Mouse (Mus musculus) monocyte, adult 2 months (primary cell): ENCODE data around the gene Usp6nl.

Experiments used
- DNase-seq, 2 experiments: peaks; one replicate each; pipeline ENCODE4 v3.0.0; 2022; ENCODE audit warnings: low spot score in 2 of 2, low read depth in 1 of 2

Gene Usp6nl

DNA sequence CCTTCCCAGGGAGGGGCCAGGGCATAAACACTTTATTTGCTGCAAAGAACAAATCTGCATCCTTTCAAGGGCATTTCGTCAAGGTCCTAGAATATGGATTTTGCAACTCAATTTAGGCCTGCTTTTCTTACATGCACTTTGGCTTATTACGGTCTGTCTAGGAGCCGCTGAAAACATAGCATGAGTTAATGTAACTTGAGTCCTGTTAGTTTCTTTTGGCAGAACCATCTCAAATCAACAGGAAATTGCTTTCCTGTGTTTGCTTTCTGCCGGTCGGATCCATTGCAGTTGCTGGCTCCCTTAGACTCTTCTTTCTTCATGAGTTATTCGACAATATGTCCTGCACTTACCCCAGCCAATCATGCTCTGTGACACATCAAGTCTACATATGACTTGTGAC lies 143.9 kb downstream of the Usp6nl start:
- no peak for DNase-seq

DNA sequence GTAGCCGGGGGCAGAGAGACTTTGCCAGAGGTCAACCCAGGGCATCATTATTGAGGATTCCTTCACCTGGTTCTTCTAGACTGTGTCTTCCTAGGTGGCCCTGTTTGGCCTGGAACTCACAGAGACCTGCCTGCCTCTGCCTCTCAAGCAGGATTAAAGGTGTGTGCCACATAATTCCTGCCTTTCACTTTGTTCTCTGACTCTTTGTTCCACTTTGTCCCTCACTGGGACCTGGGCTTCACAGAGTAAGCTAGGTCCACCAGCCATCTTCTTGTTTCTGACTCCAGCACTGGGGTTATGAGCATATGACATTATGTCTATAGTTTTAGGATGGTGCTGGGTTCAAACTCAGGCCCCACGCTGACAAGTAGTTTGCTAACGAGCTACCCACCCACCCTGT lies 144.9 kb downstream of the Usp6nl start:
- no peak for DNase-seq

DNA sequence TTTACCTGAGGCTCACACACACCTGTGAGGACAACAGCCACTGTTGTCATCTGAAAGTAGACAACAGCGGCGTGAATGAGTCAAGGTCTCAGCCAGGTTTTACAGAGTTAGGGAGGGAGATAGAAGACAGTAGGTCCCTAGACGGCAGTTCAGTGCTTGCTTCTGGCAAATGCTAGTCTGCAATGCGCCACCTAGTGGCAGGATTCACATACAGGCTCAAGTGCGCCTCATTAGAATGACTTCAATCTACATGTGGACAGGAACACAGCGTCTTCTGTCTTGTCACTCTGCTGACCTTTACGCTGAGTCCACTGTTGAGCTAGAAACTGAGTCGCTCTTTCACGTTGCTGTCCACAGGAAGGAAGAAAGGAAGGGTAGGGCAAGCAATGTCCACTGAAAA lies 146.7 kb downstream of the Usp6nl start:
- DNase-seq, result peak in 1 of 2 experiments; percentile 51

DNA sequence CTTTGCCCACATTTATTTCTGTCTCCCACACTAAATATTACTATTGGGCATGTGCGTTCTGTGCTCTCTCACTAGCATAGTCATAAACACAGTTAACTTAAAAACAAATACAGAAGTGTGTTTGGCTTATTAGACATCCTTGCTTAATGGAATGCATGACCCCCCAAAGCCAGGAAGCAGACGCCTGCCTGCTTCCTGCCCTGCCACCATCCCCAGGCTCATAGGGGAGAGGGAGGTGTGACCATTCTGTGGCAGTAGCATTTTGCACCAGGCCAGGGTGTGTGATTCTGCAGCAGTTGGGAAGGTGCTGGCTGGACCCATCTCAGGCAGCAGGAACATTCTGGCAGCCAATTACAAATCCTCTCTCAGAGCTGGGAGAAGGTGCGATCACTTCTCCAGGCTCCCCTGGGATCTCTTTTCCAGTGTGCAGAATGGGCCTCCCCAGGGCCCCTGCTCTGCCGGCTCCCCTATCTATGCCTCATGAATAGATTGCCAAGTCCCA lies 148.7 kb downstream of the Usp6nl start:
- no peak for DNase-seq

DNA sequence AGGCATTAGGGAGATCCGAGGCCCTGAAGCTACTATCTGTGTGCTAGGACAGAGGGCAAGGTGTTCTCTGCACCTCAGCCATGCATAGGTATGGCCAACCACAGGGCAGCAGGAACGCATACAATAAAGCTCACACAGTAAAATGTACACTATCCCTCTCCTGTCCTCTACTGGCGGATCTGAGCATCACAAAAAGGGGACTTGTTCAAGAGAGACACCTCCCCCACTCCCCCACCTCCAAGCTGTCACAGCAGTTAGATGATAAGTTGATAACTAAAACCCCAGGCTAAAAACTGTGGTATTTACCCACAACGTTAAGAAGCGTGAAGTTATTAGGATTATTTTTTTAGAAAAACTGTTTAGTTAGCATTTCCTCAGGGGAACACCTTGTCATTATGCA lies 151.4 kb downstream of the Usp6nl start:
- DNase-seq, result no peak

DNA sequence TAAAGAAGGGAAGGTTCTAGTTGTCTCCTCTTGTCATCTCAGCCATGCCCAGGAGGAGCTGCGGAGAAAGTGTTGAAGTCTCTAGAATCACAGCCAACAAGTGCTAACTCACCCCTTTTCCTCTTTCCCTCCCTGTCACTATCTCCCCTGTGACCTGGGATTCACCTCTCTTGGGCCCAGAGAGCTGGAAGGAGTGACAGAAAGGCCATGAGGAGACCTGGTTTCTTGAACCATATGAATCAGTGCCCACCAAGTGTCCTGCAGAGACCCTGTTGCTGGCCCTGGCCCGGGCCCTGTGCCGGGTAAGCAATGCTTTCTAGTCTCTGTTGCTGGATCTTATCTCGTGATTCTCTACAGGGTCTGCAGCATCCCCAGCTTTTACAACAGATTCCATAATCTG lies 155.4 kb downstream of the Usp6nl start:
- DNase-seq, result no peak

DNA sequence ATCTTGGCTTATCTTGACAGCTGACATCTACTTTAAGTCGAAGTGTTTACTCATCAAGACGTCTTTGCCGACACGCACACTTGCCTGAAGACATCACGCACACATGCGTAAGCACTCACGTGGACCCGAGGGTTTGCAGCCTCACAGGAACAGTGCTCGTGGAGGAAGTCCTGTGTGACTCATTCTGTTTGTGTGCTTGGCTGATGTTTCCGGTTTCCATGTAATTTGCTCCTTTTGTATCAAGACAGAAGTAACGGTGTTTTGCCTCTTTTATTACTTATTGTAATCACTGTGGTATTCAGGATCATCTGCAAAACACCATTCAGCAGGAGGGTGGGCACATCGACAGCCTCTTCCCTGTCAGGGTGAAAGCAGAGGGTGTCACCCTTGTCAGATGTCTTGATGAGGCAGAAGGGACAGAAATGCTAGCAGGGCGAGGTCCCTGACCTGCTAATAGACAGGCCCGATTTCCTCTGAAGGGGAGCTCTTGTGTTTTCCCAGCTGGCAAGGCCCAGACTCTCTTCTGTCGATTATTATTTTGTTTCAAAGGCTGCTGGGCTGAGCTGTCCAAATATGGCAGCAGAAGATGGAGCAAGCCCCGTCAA lies 156.0 kb downstream of the Usp6nl start:
- peak; percentile 45 to 56 for DNase-seq

DNA sequence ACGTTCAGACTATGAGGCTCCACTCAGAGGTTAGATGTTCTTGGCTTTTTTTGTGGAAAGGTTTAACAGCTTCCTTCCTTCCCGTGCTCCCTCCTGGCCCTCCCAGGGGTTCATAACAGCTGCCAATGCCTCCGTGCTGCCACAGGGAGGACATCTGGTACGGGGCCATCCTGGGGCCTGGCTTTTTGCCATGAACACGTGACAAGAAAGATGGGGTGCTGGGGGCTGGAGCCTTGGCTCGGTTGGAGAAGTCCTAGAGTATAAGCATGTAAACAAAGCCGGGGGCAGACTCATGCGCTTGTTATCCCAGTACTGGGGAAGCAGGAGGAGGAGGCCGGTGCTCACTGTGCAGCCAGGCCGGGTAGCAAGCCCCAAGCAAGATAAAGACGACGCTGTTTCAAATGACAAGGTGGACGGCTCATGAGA lies 156.5 kb downstream of the Usp6nl start:
- peak; percentile 4 to 34 for DNase-seq

DNA sequence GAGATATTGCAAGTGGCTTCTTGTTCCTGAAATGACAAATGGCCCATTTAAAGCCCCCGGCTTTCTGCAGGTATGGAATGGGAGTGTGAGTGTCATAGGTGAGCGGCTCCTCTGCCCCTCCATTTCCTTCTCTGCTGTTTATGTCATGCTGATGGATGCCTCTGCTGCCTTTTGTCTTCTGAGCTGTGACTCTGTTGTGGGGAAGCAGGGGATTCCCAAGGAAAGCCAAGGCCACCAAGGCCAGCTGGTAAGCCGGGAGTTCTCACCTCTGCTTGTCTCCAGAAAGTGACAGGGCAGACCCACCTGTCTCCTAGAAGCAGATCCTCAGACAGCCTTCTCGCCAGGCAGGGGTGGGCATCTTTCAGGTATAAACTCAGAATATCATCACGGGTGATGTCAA lies 157.2 kb downstream of the Usp6nl start:
- no peak for DNase-seq

DNA sequence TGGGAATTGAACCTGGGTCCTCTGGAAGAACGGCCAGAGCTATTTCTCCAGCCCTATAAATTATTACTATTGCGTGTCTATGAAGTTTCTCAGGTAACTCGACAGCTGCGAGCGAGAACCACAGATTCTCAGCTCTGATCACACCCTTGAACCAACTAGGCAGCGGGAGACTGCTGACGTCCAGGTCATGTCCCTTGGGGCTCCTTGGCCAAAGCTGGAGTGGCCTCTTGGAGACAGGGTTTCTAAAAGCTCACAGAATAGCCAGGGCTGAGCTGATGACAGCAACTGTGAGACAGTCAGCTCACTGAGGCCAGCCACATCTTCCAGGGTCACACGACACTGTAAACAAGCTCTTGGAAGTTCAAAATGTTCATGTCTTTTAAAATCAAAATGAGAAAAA lies 159.5 kb downstream of the Usp6nl start:
- no peak for DNase-seq

DNA sequence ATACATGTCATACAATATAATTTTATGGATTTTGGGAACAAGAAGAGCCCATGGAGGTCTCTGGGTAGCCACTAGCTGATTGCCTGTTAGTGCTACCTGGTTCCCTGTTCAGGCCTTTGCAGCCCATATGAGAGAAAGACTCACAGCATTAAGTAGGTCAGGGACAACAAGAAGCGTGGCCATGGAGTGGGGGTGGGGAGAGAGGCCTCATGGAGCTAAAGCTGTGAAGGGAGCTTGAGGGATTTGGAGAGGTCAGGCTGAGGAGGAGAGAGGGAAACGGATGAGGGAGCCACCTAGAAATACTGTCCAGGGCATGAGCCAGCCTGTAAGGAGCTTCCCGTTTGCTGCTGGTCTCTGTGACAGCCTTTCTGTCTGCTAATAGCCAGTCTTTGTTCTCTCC lies 159.9 kb downstream of the Usp6nl start:
- no peak for DNase-seq

DNA sequence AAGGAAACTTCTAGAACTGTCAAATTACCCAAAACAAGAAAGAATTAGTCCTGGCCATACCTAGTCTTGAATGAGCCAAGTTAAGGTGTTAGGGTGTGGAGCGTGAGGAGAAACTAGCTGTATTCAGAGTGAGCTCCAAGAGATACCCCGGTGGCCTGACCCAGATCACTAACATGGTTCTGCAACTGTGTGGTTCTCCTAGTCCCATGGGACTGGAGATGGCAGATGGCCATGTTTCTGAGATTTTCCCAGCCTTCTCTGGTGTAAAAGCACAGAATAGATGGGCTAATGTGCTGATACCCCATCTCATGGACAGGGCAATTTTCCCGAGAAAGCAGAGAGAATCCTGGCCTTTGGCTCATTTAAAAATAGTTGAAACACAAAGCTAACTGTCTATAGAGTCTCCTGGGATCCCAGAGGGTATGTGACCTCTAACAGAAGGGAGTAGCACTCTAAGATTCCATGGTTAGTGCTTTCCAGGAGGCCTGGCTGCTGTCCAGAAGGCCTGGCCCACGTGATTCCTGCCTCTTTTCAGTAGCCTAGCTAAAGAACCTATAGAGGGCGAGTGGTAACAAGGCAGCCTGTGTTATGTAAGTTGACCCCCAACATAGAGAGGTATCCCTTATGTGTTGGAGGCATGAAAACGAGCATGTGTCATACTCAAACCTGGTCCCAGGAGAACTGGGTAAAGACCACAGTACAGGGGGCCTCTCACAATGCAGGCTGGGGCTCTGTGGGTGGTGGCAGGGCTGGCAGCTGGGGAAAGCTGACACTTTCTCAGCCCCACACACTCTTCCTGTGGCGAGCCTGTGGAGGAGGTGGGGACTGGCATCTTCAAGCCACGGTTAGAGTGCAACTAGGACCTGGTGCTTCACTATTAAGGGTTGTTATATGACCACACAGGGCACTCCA lies 160.9 kb downstream of the Usp6nl start:
- DNase-seq, result no peak

DNA sequence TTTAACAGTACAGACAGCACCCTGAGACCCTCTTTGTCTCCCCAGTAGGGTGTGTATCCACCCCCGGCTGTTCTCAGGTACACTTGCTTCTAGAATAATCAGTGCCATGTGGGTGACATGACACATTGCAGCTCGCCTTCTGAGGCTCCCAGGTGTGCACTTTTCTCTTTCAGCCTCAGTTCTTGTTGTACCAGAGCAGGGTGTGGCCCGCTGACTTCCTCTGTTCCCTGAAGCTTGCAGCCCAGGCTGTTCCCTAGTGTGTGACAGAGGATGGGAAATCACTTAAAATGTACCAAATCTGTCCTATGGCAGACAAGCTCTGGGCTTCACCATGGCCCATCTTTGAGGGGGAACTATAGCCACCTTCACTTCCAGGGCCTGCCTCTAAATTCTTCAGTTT lies 161.7 kb downstream of the Usp6nl start:
- DNase-seq, result no peak

DNA sequence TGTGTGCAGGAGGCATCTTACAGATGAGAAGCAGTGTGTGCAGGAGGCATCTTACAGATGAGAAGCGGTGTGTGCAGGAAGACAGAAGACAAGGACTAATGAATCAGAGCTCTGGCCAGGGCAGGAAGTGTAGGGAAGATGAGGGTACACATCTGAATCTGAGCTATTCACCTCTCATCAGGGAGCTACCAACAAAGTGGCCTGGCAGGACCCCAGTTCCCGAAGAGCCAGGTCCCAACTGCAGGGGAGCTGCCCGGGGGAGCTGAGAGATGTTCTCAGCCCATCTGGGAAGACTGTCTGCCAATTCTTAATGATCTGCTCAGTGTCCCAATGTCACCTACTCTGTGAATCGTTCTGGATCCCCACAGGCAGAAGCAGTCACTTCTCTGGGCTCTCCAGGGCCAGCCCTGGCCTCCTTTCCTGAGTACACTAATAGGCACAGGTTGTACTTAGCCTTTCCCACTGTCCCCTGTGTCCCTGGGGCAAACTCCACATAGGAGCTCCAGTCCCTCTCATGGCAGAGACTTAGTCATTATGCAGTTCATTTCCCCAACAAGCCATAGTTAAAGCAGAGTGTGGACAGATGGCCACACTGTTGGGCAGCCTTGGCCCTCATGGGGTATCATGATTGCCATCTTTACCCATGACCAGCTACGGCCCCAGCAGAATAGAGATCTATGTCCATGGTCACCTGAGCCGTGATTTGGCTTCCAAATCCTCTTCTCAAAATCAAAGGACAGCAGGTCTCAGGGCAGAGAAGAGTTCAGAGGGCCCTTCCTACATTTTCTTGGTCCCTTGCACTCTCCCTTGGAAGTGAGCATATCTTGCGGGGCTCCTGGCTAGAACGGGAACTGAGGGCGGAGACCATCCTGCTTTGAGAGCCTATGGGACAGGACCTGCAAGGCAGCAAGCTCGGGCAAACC lies 165.4 kb downstream of the Usp6nl start:
- DNase-seq, result no peak

DNA sequence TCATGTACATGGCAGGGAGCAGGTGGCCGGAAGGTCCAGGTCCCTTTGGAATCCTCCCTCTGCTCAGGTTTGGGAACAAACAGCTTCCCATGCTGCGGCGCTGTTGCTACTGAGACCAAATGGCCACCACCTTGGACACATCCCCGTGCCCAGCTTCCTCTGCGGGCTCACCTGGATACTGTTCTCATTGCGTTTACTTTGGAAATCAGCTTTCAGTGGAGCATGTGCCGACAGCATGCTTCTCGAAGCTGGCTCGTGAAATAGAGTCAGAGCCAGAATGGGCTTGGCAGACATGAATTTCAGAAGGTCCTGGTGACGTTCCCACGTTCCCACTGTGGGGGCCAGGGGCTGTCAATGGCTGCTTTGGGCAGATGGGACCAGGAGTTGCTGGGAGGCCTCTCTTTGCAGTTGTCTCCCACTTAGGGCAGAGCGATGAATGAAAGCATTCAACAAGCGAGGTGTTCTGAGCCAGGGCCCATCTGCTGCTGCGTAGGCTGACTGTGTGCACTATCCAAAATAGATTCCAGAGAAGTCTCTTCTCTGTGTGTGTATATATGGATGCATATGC lies 166.1 kb downstream of the Usp6nl start:
- no peak for DNase-seq

DNA sequence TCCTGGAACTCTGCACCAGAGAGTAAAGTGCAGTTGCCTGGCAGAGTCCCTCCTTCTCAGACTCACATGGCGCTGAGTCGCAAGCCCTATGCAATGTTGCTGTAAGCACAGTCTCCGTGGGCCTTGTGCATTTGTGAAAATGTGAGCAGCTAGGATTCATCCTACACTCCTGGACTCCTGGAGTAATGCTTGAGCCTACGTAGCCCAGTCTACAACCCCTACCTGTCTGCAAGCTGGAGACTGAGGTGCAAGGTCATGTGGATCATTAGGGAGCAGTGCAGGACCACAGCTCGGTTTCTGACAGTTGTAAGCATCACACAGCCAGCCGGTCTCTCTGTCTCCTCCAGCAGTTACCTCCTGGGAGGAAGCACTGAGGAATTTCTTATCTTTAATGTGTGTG lies 167.6 kb downstream of the Usp6nl start:
- no peak for DNase-seq

DNA sequence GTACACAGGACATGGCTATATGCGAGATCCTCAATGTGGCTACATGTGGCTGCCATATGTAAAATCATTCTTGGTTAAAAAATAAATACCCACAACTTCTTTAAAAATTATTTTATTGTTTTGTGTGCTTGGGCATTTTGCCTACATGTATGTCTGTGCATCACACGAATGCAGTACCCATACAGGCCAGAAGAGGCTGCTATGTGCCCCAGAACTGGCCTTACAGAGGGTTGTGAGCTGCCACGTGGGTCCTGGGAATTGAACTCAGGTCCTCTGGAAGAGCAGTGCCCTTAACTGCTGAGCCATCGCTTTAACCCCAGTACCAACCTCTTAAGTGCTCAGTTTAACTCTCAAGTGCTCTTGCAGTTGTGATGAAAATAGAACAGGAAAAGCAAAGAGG lies 168.4 kb downstream of the Usp6nl start:
- DNase-seq, result no peak

DNA sequence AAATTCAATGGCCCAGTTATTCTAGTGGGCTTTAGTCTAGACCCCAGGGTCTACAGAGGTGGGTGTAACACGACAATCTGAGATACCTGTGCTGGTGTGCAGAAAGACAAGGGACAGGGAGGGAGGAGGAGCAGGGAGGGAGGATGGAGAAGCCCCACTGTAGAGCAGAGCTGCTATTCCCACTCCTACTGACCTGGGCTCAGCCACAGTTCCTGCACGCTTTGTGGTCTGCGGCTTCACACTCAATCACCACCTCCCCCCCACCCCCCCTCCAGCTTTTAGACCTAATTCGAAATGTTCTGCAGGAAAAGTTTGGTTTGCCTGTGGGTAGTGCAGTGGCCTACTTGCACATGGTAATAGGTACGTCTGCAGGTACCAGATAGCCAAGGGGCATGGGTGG lies 171.4 kb downstream of the Usp6nl start:
- no peak for DNase-seq
